Comparison of ENCODE assay signal across 9 mouse cellular contexts in genomic region chr4:114593554-114594215, GRCm38 (mm10).
DNase-seq lines count a peak whose midpoint lies in the region; ATAC-seq and TF ChIP-seq lines count a peak whose summit lies in the region.
"Had no signal": no experiment of that assay in that cellular context is flagged by ENCODE, and none has a peak within 500 bp of the region (broad histone marks: within the 10 kb centered on the region; RNA-seq: fewer than 3 reads in every experiment).

No protein-coding gene starts in this region.

- H3K27ac ChIP-seq in forebrain, embryonic 10.5 days: peak overlapping the region; percentile 60
- no peak overlapping the region for H3K27ac ChIP-seq in forebrain, embryonic 11.5 days (ENCODE audit: low read depth, low read length)
- H3K27ac ChIP-seq in kidney, embryonic 15.5 days: peak overlapping the region; percentile 46
- H3K27ac ChIP-seq in kidney, adult 2 months (ENCODE audit: insufficient read depth, low read depth, low read length): no peak overlapping the region
- 0 out of 2 replicates have a peak overlapping the region, but pooled peaks have one; percentile 21 for H3K27ac ChIP-seq in limb, embryonic 14.5 days (replicated peaks; ENCODE audit: low read depth, low read length)
- no peak overlapping the region for H3K27ac ChIP-seq in liver, embryonic 11.5 days (ENCODE audit: low read depth, low read length)
- H3K27ac ChIP-seq: midbrain, embryonic 13.5 days had no signal

- H3K9me3 ChIP-seq in forebrain, embryonic 10.5 days: no peaks in the 10 kb centered on the region
- H3K9me3 ChIP-seq in forebrain, embryonic 11.5 days (ENCODE audit: control insufficient read depth, low read length): no peaks in the 10 kb centered on the region
- no peaks in the 10 kb centered on the region for H3K9me3 ChIP-seq in kidney, embryonic 15.5 days (replicated peaks)
- H3K9me3 ChIP-seq in limb, embryonic 14.5 days (ENCODE audit: control insufficient read depth, low read length): no peaks in the 10 kb centered on the region
- H3K9me3 ChIP-seq in liver, embryonic 11.5 days (ENCODE audit: control insufficient read depth, low read length): no peaks in the 10 kb centered on the region
- H3K9me3 ChIP-seq: midbrain, embryonic 13.5 days had no signal

- no peak for TF ChIP-seq CTCF in kidney, adult 2 months (conservative IDR thresholded peaks at IDR 0.05; ENCODE audit: insufficient read depth, insufficient read length, low read depth, low read length)

- no peak overlapping the region for H3K9ac ChIP-seq in forebrain, embryonic 11.5 days (ENCODE audit: low read length)
- no peak overlapping the region for H3K9ac ChIP-seq in kidney, embryonic 15.5 days
- no peak overlapping the region for H3K9ac ChIP-seq in limb, embryonic 14.5 days (ENCODE audit: low read depth, low read length, severe bottlenecking)
- no peak overlapping the region for H3K9ac ChIP-seq in liver, embryonic 11.5 days (ENCODE audit: low read depth, low read length)
- H3K9ac ChIP-seq: midbrain, embryonic 13.5 days had no signal

- H3K4me1 ChIP-seq in forebrain, embryonic 10.5 days: peaks cover 22% of the 10 kb centered on the region
- H3K4me1 ChIP-seq in forebrain, embryonic 11.5 days (replicated peaks; ENCODE audit: control insufficient read depth, insufficient read depth, low read length): no peaks in the 10 kb centered on the region
- H3K4me1 ChIP-seq in kidney, embryonic 15.5 days: peaks cover 31% of the 10 kb centered on the region
- H3K4me1 ChIP-seq in kidney, adult 2 months (ENCODE audit: control insufficient read depth, insufficient read depth, low read length): no peaks in the 10 kb centered on the region
- H3K4me1 ChIP-seq in limb, embryonic 14.5 days (ENCODE audit: control insufficient read depth, insufficient read depth, low read length): peaks cover 17% of the 10 kb centered on the region
- no peaks in the 10 kb centered on the region for H3K4me1 ChIP-seq in liver, embryonic 11.5 days (replicated peaks; ENCODE audit: control insufficient read depth, insufficient read depth, low read length)

- DNase-seq in forebrain, embryonic 10.5 days (ENCODE audit: extremely low spot score, low spot score): no peak
- DNase-seq in forebrain, embryonic 11.5 days (ENCODE audit: low spot score): no peak
- DNase-seq in kidney, adult 2 months: no peak
- DNase-seq in embryo, embryonic 11 days: peak; percentile 56
- peak; percentile 36 for DNase-seq in limb, embryonic 14.5 days (ENCODE audit: low spot score)
- no peak for DNase-seq in liver, embryonic 11.5 days (ENCODE audit: low spot score)

- TF ChIP-seq POLR2A in kidney, adult 2 months (IDR thresholded peaks at IDR 0.05; ENCODE audit: low read depth, low read length): no peak
- no peak for TF ChIP-seq POLR2A in limb, embryonic 14.5 days (IDR thresholded peaks at IDR 0.05; ENCODE audit: borderline replicate concordance, extremely low read depth, insufficient read depth, insufficient read length)

- no peaks in the 10 kb centered on the region for H3K36me3 ChIP-seq in forebrain, embryonic 10.5 days (replicated peaks)
- H3K36me3 ChIP-seq in forebrain, embryonic 11.5 days (ENCODE audit: control insufficient read depth, insufficient read depth, low read length): no peaks in the 10 kb centered on the region
- H3K36me3 ChIP-seq in kidney, embryonic 15.5 days: no peaks in the 10 kb centered on the region
- no peaks in the 10 kb centered on the region; the same call in 1 of the 2 replicates for H3K36me3 ChIP-seq in kidney, adult 2 months (ENCODE audit: control insufficient read depth, insufficient read depth, low read length)
- no peaks in the 10 kb centered on the region for H3K36me3 ChIP-seq in limb, embryonic 14.5 days (ENCODE audit: control insufficient read depth, insufficient read depth, low read length)
- no peaks in the 10 kb centered on the region for H3K36me3 ChIP-seq in liver, embryonic 11.5 days (ENCODE audit: control insufficient read depth, insufficient read depth, low read length)
- H3K36me3 ChIP-seq: midbrain, embryonic 13.5 days had no signal

- 65% methylated on average over 13 of the region's 13 CpGs for WGBS in forebrain, embryonic 10.5 days
- 82% methylated on average over 13 of the region's 13 CpGs for WGBS in forebrain, embryonic 11.5 days
- WGBS in kidney, embryonic 15.5 days: 38% methylated on average over 13 of the region's 13 CpGs
- WGBS in kidney, adult 2 months: 59% methylated on average over 13 of the region's 13 CpGs
- 16% methylated on average over 13 of the region's 13 CpGs for WGBS in limb, embryonic 14.5 days
- WGBS in liver, embryonic 11.5 days: 69% methylated on average over 13 of the region's 13 CpGs

- H3K27me3 ChIP-seq in forebrain, embryonic 10.5 days (ENCODE audit: poor library complexity, severe bottlenecking): no peaks in the 10 kb centered on the region
- no peaks in the 10 kb centered on the region for H3K27me3 ChIP-seq in forebrain, embryonic 11.5 days (ENCODE audit: control insufficient read depth, insufficient read depth, low read length)
- no peaks in the 10 kb centered on the region for H3K27me3 ChIP-seq in kidney, embryonic 15.5 days
- no peaks in the 10 kb centered on the region for H3K27me3 ChIP-seq in kidney, adult 2 months (replicated peaks; ENCODE audit: control insufficient read depth, insufficient read depth, low read length)
- H3K27me3 ChIP-seq in limb, embryonic 14.5 days (ENCODE audit: control insufficient read depth, insufficient read depth, low read length): peaks cover 8% of the 10 kb centered on the region; the same call in 1 of the 2 replicates
- no peaks in the 10 kb centered on the region for H3K27me3 ChIP-seq in liver, embryonic 11.5 days (replicated peaks; ENCODE audit: control insufficient read depth, insufficient read depth, low read length)
- H3K27me3 ChIP-seq: midbrain, embryonic 13.5 days had no signal

- no peak overlapping the region for H3K4me2 ChIP-seq in forebrain, embryonic 11.5 days (ENCODE audit: low read depth, low read length, severe bottlenecking)
- H3K4me2 ChIP-seq in kidney, embryonic 15.5 days: no peak overlapping the region
- H3K4me2 ChIP-seq in limb, embryonic 14.5 days (replicated peaks; ENCODE audit: low read depth, low read length, severe bottlenecking): no peak overlapping the region
- H3K4me2 ChIP-seq in liver, embryonic 11.5 days: no peak overlapping the region
- H3K4me2 ChIP-seq: midbrain, embryonic 13.5 days had no signal

- no peak overlapping the region for H3K4me3 ChIP-seq in forebrain, embryonic 10.5 days
- no peak overlapping the region for H3K4me3 ChIP-seq in forebrain, embryonic 11.5 days (ENCODE audit: low read depth, low read length)
- no peak overlapping the region for H3K4me3 ChIP-seq in kidney, embryonic 15.5 days (replicated peaks)
- H3K4me3 ChIP-seq in kidney, adult 2 months (ENCODE audit: insufficient read depth, low read depth, low read length): no peak overlapping the region
- H3K4me3 ChIP-seq in limb, embryonic 14.5 days (replicated peaks; ENCODE audit: low read length): no peak overlapping the region
- H3K4me3 ChIP-seq in liver, embryonic 11.5 days (ENCODE audit: low read depth, low read length): no peak overlapping the region
- H3K4me3 ChIP-seq: midbrain, embryonic 13.5 days had no signal

- ATAC-seq in forebrain, embryonic 11.5 days (replicated peaks; ENCODE audit: low FRiP score): no peak
- 0 out of 2 replicates have a peak, but pooled peaks have one; percentile 36 for ATAC-seq in kidney, embryonic 15.5 days (replicated peaks; ENCODE audit: low FRiP score)
- 0 out of 2 replicates have a peak, but pooled peaks have one; percentile 25 for ATAC-seq in limb, embryonic 14.5 days (ENCODE audit: low FRiP score, low read depth)
- no peak for ATAC-seq in frontal cortex, adult (ENCODE audit: low TSS enrichment)
- no peak for ATAC-seq in liver, embryonic 11.5 days (replicated peaks; ENCODE audit: low FRiP score)
- ATAC-seq: midbrain, embryonic 13.5 days had no signal

Comparison
In these comparisons a context has a peak if more than half of its experiments do, and no peak if none do; other contexts are left out.
1. H3K27ac ChIP-seq: peak in forebrain, embryonic 10.5 days (single experiment), kidney, embryonic 15.5 days (single experiment) and limb, embryonic 14.5 days (single experiment); none in forebrain, embryonic 11.5 days (single experiment), kidney, adult 2 months (single experiment) and liver, embryonic 11.5 days (single experiment).
2. DNase-seq: peak in embryo, embryonic 11 days (single experiment) and limb, embryonic 14.5 days (single experiment); none in forebrain, embryonic 10.5 days (single experiment), forebrain, embryonic 11.5 days (single experiment), kidney, adult 2 months (single experiment) and liver, embryonic 11.5 days (single experiment).
3. ATAC-seq: peak in kidney, embryonic 15.5 days (single experiment) and limb, embryonic 14.5 days (single experiment); none in forebrain, embryonic 11.5 days (single experiment), frontal cortex, adult (single experiment) and liver, embryonic 11.5 days (single experiment).